Mouse (Mus musculus) E14TG2a.4 (cell line): ENCODE measurements around the gene Acot6.
"Not testable (repeated sequence)": the region's sequence is repeated elsewhere in the genome, so short reads cannot be mapped to it uniquely, and the experiment has no call there.

Experiments used
- CTCF ChIP-seq: conservative IDR thresholded peaks from 2 replicates; pipeline ENCODE4 v1.5.1; 2014; ENCODE audit warnings: low read length
- NANOG ChIP-seq: IDR thresholded peaks from 2 replicates; pipeline ENCODE4 v1.6.1; 2014; ENCODE audit warnings: borderline replicate concordance, low read length, mixed read lengths
- POU5F1 ChIP-seq: IDR thresholded peaks from 2 replicates; pipeline ENCODE4 v1.6.1; 2014; ENCODE audit warnings: low read length, borderline replicate concordance

- TF ChIP-seq CTCF, POU5F1, NANOG: not testable (repeated sequence)
Observed at GRCm38 (mm10) chr12:84050744-84051143, 49.7 kb upstream of the Acot6 start.
